Mouse (Mus musculus): ENCODE results near the gene Olfr270. TPM values are rescaled to one million over a fixed set of nuclear protein-coding genes. Genes with fewer than 3 reads are reported as not detected.

The Olfr270 gene
- not detected in 2 replicates for polyA plus RNA-seq (2015; fragmentation: Nextera tagmentation; extraction: Ambion mirVana)

- no peaks in the 10 kb centered on the region for H3K27me3 ChIP-seq (replicated peaks; ENCODE audit: control insufficient read depth, insufficient read depth, low read length)
- no peaks in the 10 kb centered on the region for H3K4me1 ChIP-seq (replicated peaks; ENCODE audit: control insufficient read depth, insufficient read depth, low read length)
- H3K27ac ChIP-seq (ENCODE audit: low read length), result no peak within 1 kb of the TSS
- no peak within 1 kb of the TSS for H3K4me3 ChIP-seq (replicated peaks; ENCODE audit: low read length)
- H3K9me3 ChIP-seq (ENCODE audit: control insufficient read depth, low read length), result no peaks in the 10 kb centered on the region
- no peak for ATAC-seq
- no peak within 1 kb of the TSS for H3K4me2 ChIP-seq (ENCODE audit: low read length)
- no peak within 1 kb of the TSS for H3K9ac ChIP-seq (replicated peaks; ENCODE audit: low read depth, low read length)
- no peaks in the 10 kb centered on the region for H3K36me3 ChIP-seq (ENCODE audit: control insufficient read depth, insufficient read depth)
These were observed at the start of gene Olfr270 for GRCm38 (mm10) chr4:52964247-52964646. Gene Olfr270 (plus strand): TSS chr4:52964547.

DNA sequence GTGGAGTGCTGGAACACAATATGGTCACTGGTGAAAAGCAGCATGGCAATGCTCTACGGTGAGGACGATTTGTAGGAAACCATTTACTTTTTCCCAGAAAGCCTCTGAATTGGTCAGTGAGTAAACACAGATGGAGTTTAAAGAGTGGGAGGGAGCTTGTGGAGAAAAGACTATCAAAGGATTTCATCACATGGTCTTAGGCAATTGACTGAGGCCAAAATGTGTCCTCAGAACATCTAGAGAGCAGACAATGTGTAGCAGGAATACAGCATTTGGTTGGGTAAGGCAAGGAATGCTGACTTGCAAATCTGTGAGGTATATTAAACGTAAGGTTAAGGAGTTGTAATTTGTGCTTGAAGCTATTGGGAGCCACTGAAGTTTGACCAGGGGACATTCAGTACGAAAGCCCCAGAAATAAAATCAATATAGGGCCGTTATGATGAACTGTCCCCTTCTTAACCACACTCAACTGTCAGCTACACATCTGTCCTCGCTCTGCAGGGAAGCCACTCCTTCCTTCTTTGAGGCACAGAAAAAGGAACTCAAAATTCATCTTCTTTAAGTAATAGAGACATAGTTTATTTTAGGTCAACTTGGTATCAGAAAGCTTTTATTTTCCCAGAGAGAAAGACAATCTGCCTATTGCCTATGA lies 47.6 kb upstream of the Olfr270 start:
- H3K9me3 ChIP-seq (ENCODE audit: control insufficient read depth, low read length), result no peaks in the 10 kb centered on the region
- no peaks in the 10 kb centered on the region for H3K36me3 ChIP-seq (ENCODE audit: control insufficient read depth, insufficient read depth)
- ATAC-seq, result no peak
- 90% methylated on average over 6 of the region's 6 CpGs for WGBS
- no peak overlapping the region for H3K4me3 ChIP-seq (replicated peaks; ENCODE audit: low read length)
- H3K9ac ChIP-seq (replicated peaks; ENCODE audit: low read depth, low read length), result no peak overlapping the region
- H3K4me1 ChIP-seq (replicated peaks; ENCODE audit: control insufficient read depth, insufficient read depth, low read length), result no peaks in the 10 kb centered on the region
- no peaks in the 10 kb centered on the region for H3K27me3 ChIP-seq (replicated peaks; ENCODE audit: control insufficient read depth, insufficient read depth, low read length)
- no peak overlapping the region for H3K4me2 ChIP-seq (ENCODE audit: low read length)
- no peak overlapping the region for H3K27ac ChIP-seq (ENCODE audit: low read length)

DNA sequence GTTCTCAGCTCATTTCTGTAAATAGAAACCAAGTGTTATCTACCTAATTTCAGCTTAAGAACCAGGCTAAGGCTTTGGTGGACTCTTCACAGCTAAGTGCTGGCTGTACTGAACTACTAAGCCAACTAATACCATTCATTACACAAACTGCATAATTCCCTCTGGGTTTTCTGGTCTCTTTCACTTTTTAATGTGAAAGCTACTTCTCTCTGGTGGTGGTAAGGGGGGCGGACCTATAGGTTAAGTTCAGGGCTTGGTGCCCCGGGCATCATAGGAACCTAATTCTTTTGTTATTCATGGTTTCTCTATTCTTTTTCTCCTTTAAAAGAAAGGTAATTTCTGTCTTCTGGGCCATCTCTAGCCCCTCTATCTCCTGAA lies 47.0 kb upstream of the Olfr270 start:
- Histone ChIP-seq H3K27ac (ENCODE audit: low read length) (no peak overlapping the region), H3K9ac (replicated peaks; ENCODE audit: low read depth, low read length) (no peak overlapping the region), H3K36me3 (ENCODE audit: control insufficient read depth, insufficient read depth) (no peaks in the 10 kb centered on the region), H3K4me1 (replicated peaks; ENCODE audit: control insufficient read depth, insufficient read depth, low read length) (no peaks in the 10 kb centered on the region), H3K9me3 (ENCODE audit: control insufficient read depth, low read length) (no peaks in the 10 kb centered on the region), H3K4me2 (ENCODE audit: low read length) (no peak overlapping the region), H3K27me3 (replicated peaks; ENCODE audit: control insufficient read depth, insufficient read depth, low read length) (no peaks in the 10 kb centered on the region), H3K4me3 (replicated peaks; ENCODE audit: low read length) (no peak overlapping the region)
- no peak for ATAC-seq
- 85% methylated on average over 2 of the region's 2 CpGs for WGBS

GRCm38 (mm10) chr4:52919078-52919477 lies 45.3 kb upstream of the Olfr270 start, which contains the start of gene Olfr272:
Gene Olfr272 (minus strand): TSS chr4:52919178.
- no peaks in the 10 kb centered on the region for H3K4me1 ChIP-seq (replicated peaks; ENCODE audit: control insufficient read depth, insufficient read depth, low read length)
- H3K36me3 ChIP-seq (ENCODE audit: control insufficient read depth, insufficient read depth), result no peaks in the 10 kb centered on the region
- H3K27ac ChIP-seq (ENCODE audit: low read length), result no peak within 1 kb of the TSS
- WGBS, result 89% methylated on average over 2 of the region's 2 CpGs
- no peaks in the 10 kb centered on the region for H3K9me3 ChIP-seq (ENCODE audit: control insufficient read depth, low read length)
- H3K4me3 ChIP-seq (replicated peaks; ENCODE audit: low read length), result no peak within 1 kb of the TSS
- ATAC-seq, result no peak
- H3K4me2 ChIP-seq (ENCODE audit: low read length), result no peak within 1 kb of the TSS
- H3K27me3 ChIP-seq (replicated peaks; ENCODE audit: control insufficient read depth, insufficient read depth, low read length), result no peaks in the 10 kb centered on the region
- no peak within 1 kb of the TSS for H3K9ac ChIP-seq (replicated peaks; ENCODE audit: low read depth, low read length)

- no peaks in the 10 kb centered on the region for H3K36me3 ChIP-seq (ENCODE audit: control insufficient read depth, insufficient read depth)
- H3K27ac ChIP-seq (ENCODE audit: low read length), result no peak overlapping the region
- no peaks in the 10 kb centered on the region for H3K27me3 ChIP-seq (replicated peaks; ENCODE audit: control insufficient read depth, insufficient read depth, low read length)
- 92% methylated on average over 4 of the region's 4 CpGs for WGBS
- ATAC-seq, result no peak
- H3K9me3 ChIP-seq (ENCODE audit: control insufficient read depth, low read length), result no peaks in the 10 kb centered on the region
- H3K9ac ChIP-seq (replicated peaks; ENCODE audit: low read depth, low read length), result no peak overlapping the region
- H3K4me3 ChIP-seq (replicated peaks; ENCODE audit: low read length), result no peak overlapping the region
- H3K4me1 ChIP-seq (replicated peaks; ENCODE audit: control insufficient read depth, insufficient read depth, low read length), result no peaks in the 10 kb centered on the region
- H3K4me2 ChIP-seq (ENCODE audit: low read length), result no peak overlapping the region
These were observed 33.9 kb upstream of the Olfr270 start for GRCm38 (mm10) chr4:52930480-52930879.

DNA sequence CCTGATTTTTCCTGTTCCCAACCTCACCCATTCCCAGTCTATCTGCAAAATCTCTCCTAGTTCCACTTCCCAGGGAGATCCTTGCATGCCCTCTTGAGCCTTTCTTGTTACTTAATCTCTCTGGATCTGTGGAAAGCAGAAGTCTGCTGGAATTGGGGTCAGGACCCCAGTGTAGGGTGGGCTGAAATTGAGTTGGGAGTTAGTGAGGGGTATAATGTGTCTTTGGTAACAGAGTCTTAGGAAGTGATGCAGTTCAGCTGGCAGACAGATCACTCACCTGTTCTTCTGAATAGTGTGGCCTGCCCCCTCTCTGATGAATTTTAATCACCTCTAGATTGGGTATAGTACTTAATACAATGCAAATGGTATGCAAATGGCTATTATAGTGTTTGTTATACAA lies 17.7 kb upstream of the Olfr270 start:
- no peaks in the 10 kb centered on the region for H3K27me3 ChIP-seq (replicated peaks; ENCODE audit: control insufficient read depth, insufficient read depth, low read length)
- H3K4me1 ChIP-seq (replicated peaks; ENCODE audit: control insufficient read depth, insufficient read depth, low read length), result no peaks in the 10 kb centered on the region
- ATAC-seq, result no peak
- H3K36me3 ChIP-seq (ENCODE audit: control insufficient read depth, insufficient read depth), result no peaks in the 10 kb centered on the region
- H3K9me3 ChIP-seq (ENCODE audit: control insufficient read depth, low read length), result no peaks in the 10 kb centered on the region
- no peak overlapping the region for H3K9ac ChIP-seq (replicated peaks; ENCODE audit: low read depth, low read length)
- H3K27ac ChIP-seq (ENCODE audit: low read length), result no peak overlapping the region
- H3K4me3 ChIP-seq (replicated peaks; ENCODE audit: low read length), result no peak overlapping the region
- H3K4me2 ChIP-seq (ENCODE audit: low read length), result no peak overlapping the region

DNA sequence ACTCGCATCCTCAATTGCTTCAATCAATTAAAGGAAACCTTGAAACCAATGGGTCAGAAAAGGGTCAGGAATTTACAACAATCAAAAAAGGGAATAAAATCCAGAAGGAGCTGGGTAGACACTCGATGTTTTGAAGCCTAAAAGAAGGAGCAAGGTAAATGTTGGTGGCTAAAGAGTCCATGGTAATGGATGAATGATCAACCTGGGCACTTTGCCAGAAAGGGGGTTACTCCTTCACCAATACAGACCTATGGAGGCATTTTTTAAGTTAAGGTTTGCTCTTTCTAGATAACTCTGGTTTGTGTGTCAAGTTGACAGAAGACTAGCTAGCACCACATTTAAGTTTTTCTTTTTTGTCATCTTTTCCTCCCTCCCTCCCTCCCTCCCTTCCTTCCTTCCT lies 15.3 kb upstream of the Olfr270 start:
- H3K27ac ChIP-seq (ENCODE audit: low read length), result no peak overlapping the region
- ATAC-seq, result no peak
- WGBS, result 87% methylated on average over 2 of the region's 2 CpGs

DNA sequence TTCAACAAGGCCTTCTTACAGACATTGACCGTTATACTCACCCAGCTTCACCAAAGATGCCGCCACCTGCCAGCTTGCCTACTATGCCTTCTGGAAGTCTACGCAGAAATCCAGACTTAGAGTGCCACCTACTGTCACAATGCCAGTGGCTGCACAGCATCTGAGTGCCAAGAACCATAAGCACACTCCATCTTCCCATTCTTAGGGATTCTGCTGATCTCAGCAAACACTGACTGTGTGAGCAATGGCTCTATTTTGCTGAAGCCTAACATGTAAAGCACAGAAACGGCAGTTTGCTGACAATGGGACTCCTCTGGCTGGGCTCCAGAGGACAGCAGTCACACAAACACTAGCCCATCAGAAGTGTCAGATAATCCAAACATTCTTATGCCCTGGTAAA lies 5.7 kb upstream of the Olfr270 start:
- Histone ChIP-seq H3K4me2 (ENCODE audit: low read length) (no peak overlapping the region), H3K4me3 (replicated peaks; ENCODE audit: low read length) (no peak overlapping the region), H3K4me1 (replicated peaks; ENCODE audit: control insufficient read depth, insufficient read depth, low read length) (no peaks in the 10 kb centered on the region), H3K9ac (replicated peaks; ENCODE audit: low read depth, low read length) (no peak overlapping the region), H3K27ac (ENCODE audit: low read length) (no peak overlapping the region), H3K36me3 (ENCODE audit: control insufficient read depth, insufficient read depth) (no peaks in the 10 kb centered on the region), H3K9me3 (ENCODE audit: control insufficient read depth, low read length) (no peaks in the 10 kb centered on the region), H3K27me3 (replicated peaks; ENCODE audit: control insufficient read depth, insufficient read depth, low read length) (no peaks in the 10 kb centered on the region)
- peak; percentile 85 for ATAC-seq
- WGBS, result 22% methylated on average over 4 of the region's 4 CpGs

More for the DNA sequence above, 15.3 kb upstream of the Olfr270 start:
- Histone ChIP-seq H3K27me3 (replicated peaks; ENCODE audit: control insufficient read depth, insufficient read depth, low read length) (no peaks in the 10 kb centered on the region), H3K9ac (replicated peaks; ENCODE audit: low read depth, low read length) (no peak overlapping the region), H3K36me3 (ENCODE audit: control insufficient read depth, insufficient read depth) (no peaks in the 10 kb centered on the region), H3K4me2 (ENCODE audit: low read length) (no peak overlapping the region), H3K9me3 (ENCODE audit: control insufficient read depth, low read length) (no peaks in the 10 kb centered on the region), H3K4me1 (replicated peaks; ENCODE audit: control insufficient read depth, insufficient read depth, low read length) (no peaks in the 10 kb centered on the region), H3K4me3 (replicated peaks; ENCODE audit: low read length) (no peak overlapping the region)

- Histone ChIP-seq H3K9ac (replicated peaks; ENCODE audit: low read depth, low read length) (no peak overlapping the region), H3K4me1 (replicated peaks; ENCODE audit: control insufficient read depth, insufficient read depth, low read length) (no peaks in the 10 kb centered on the region; the same call in 1 of the 2 replicates), H3K4me2 (ENCODE audit: low read length) (no peak overlapping the region), H3K27me3 (replicated peaks; ENCODE audit: control insufficient read depth, insufficient read depth, low read length) (no peaks in the 10 kb centered on the region), H3K27ac (ENCODE audit: low read length) (no peak overlapping the region), H3K36me3 (ENCODE audit: control insufficient read depth, insufficient read depth) (no peaks in the 10 kb centered on the region), H3K4me3 (replicated peaks; ENCODE audit: low read length) (no peak overlapping the region), H3K9me3 (ENCODE audit: control insufficient read depth, low read length) (no peaks in the 10 kb centered on the region)
- WGBS, result 79% methylated on average over 2 of the region's 2 CpGs
- ATAC-seq, result peak; percentile 59; the same call in 1 of the 2 replicates
These were observed 20.9 kb downstream of the Olfr270 start for GRCm38 (mm10) chr4:52985216-52985615.

- H3K27me3 ChIP-seq (replicated peaks; ENCODE audit: control insufficient read depth, insufficient read depth, low read length), result no peaks in the 10 kb centered on the region
- H3K9me3 ChIP-seq (ENCODE audit: control insufficient read depth, low read length), result no peaks in the 10 kb centered on the region
- H3K9ac ChIP-seq (replicated peaks; ENCODE audit: low read depth, low read length), result no peak overlapping the region
- H3K4me3 ChIP-seq (replicated peaks; ENCODE audit: low read length), result no peak overlapping the region
- H3K27ac ChIP-seq (ENCODE audit: low read length), result no peak overlapping the region
- H3K4me1 ChIP-seq (replicated peaks; ENCODE audit: control insufficient read depth, insufficient read depth, low read length), result no peaks in the 10 kb centered on the region; the same call in 1 of the 2 replicates
- no peaks in the 10 kb centered on the region for H3K36me3 ChIP-seq (ENCODE audit: control insufficient read depth, insufficient read depth)
- H3K4me2 ChIP-seq (ENCODE audit: low read length), result no peak overlapping the region
- no peak for ATAC-seq
- 76% methylated on average over 2 of the region's 2 CpGs for WGBS
These were observed 21.9 kb downstream of the Olfr270 start for GRCm38 (mm10) chr4:52986266-52986665.
